In the genomic region with DNA sequence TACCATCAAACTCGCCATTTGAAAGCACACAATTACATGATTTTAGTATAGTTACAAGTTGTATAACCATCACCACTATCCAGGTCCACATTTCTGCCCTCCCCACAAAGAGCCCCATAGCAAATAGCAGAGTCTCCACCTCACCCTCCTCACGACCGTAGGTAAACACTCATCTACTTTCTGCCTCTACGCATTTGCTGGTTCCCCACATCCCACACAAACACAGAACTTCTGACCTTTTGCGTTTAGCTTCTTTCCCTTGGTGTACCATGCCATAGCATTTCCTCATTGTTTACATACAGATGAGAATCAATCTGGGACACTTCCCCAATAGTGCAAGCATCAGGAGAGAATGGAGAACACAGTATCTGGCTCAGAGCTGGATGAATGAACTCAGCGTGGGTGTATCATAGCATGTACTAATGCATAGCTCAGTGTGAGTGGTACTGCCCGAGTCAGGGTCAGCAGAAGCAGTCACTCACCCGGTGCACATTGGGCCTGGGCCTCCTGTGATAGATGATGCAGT, we compare ENCODE assay signal across 21 mouse cellular contexts.
DNase-seq lines count a peak whose midpoint lies in the region; ATAC-seq and TF ChIP-seq lines count a peak whose summit lies in the region.
"Had no signal": no experiment of that assay in that cellular context is flagged by ENCODE, and none has a peak within 500 bp of the region (broad histone marks: within the 10 kb centered on the region; RNA-seq: fewer than 3 reads in every experiment).

No protein-coding gene starts in this region.

- peak overlapping the region; percentile 89 for H3K27ac ChIP-seq in embryonic facial prominence, embryonic 10.5 days (replicated peaks)
- peak overlapping the region; percentile 87 for H3K27ac ChIP-seq in embryonic facial prominence, embryonic 14.5 days (replicated peaks; ENCODE audit: low read depth, low read length)
- H3K27ac ChIP-seq in limb, embryonic 15.5 days = peak overlapping the region; percentile 33
- H3K27ac ChIP-seq in heart, embryonic 10.5 days = no peak overlapping the region
- H3K27ac ChIP-seq in intestine, postnatal 0 days (ENCODE audit: low read depth, low read length) = no peak overlapping the region
- H3K27ac ChIP-seq: forebrain, embryonic 12.5 days; heart, embryonic 15.5 days; hindbrain, embryonic 12.5 days; midbrain, embryonic 10.5 days; stomach, postnatal 0 days had no signal

- peaks cover 40% of the 10 kb centered on the region for H3K4me1 ChIP-seq in embryonic facial prominence, embryonic 10.5 days
- peaks cover 23% of the 10 kb centered on the region; the same call in 1 of the 2 replicates for H3K4me1 ChIP-seq in embryonic facial prominence, embryonic 14.5 days (ENCODE audit: control insufficient read depth, insufficient read depth, low read length)
- peaks cover 20% of the 10 kb centered on the region for H3K4me1 ChIP-seq in limb, embryonic 15.5 days
- H3K4me1 ChIP-seq in heart, embryonic 10.5 days = no peaks in the 10 kb centered on the region
- no peaks in the 10 kb centered on the region for H3K4me1 ChIP-seq in intestine, postnatal 0 days (replicated peaks; ENCODE audit: control insufficient read depth, insufficient read depth, low read length)
- H3K4me1 ChIP-seq: heart, embryonic 15.5 days had no signal

- H3K4me3 ChIP-seq in embryonic facial prominence, embryonic 10.5 days = no peak overlapping the region
- H3K4me3 ChIP-seq in embryonic facial prominence, embryonic 14.5 days (ENCODE audit: low read depth, low read length) = no peak overlapping the region
- no peak overlapping the region for H3K4me3 ChIP-seq in limb, embryonic 15.5 days
- H3K4me3 ChIP-seq in heart, embryonic 10.5 days = no peak overlapping the region
- H3K4me3 ChIP-seq in intestine, postnatal 0 days (ENCODE audit: low read depth, low read length) = no peak overlapping the region
- H3K4me3 ChIP-seq: forebrain, embryonic 12.5 days; heart, embryonic 15.5 days; hindbrain, embryonic 12.5 days; midbrain, embryonic 10.5 days had no signal

- peak; percentile 17 to 43 for DNase-seq in lung, adult 18-20 months
- DNase-seq in lung, postnatal 10 days = no peak
- DNase-seq in embryonic facial prominence, embryonic 10.5 days (ENCODE audit: low spot score) = no peak
- DNase-seq in embryonic facial prominence, embryonic 14.5 days (ENCODE audit: low spot score) = no peak
- no peak for DNase-seq in gastrocnemius, postnatal 25 days
- no peak for DNase-seq in heart, embryonic 10.5 days (ENCODE audit: low spot score)
- DNase-seq: adrenal gland, postnatal 14 days; cerebellum, postnatal 10 days; gastrocnemius, postnatal 10 days; heart, adult 18-20 months; kidney, adult 9 months; kidney, postnatal 25 days; retina, postnatal 1 day had no signal

- WGBS in embryonic facial prominence, embryonic 10.5 days = 87% methylated on average over 8 of the region's 8 CpGs
- WGBS in embryonic facial prominence, embryonic 14.5 days = 66% methylated on average over 8 of the region's 8 CpGs
- 66% methylated on average over 8 of the region's 8 CpGs for WGBS in limb, embryonic 15.5 days
- 86% methylated on average over 8 of the region's 8 CpGs for WGBS in heart, embryonic 10.5 days
- WGBS in intestine, postnatal 0 days = 70% methylated on average over 8 of the region's 8 CpGs

- no peak for ATAC-seq in embryonic facial prominence, embryonic 14.5 days (ENCODE audit: low read depth)
- ATAC-seq in limb, embryonic 15.5 days (ENCODE audit: insufficient number of reproducible peaks, low FRiP score, low TSS enrichment, low read depth) = no peak
- ATAC-seq in intestine, postnatal 0 days = no peak

- no peaks in the 10 kb centered on the region for H3K9me3 ChIP-seq in embryonic facial prominence, embryonic 10.5 days
- H3K9me3 ChIP-seq in embryonic facial prominence, embryonic 14.5 days (ENCODE audit: control insufficient read depth, low read length) = no peaks in the 10 kb centered on the region
- no peaks in the 10 kb centered on the region for H3K9me3 ChIP-seq in limb, embryonic 15.5 days
- H3K9me3 ChIP-seq in heart, embryonic 10.5 days = no peaks in the 10 kb centered on the region
- H3K9me3 ChIP-seq in intestine, postnatal 0 days (ENCODE audit: control insufficient read depth) = no peaks in the 10 kb centered on the region
- H3K9me3 ChIP-seq: forebrain, embryonic 12.5 days; heart, embryonic 15.5 days; hindbrain, embryonic 12.5 days; midbrain, embryonic 10.5 days had no signal

- H3K4me2 ChIP-seq in embryonic facial prominence, embryonic 14.5 days (ENCODE audit: low read depth, low read length) = no peak overlapping the region; the same call in 1 of the 2 replicates
- no peak overlapping the region for H3K4me2 ChIP-seq in limb, embryonic 15.5 days
- no peak overlapping the region for H3K4me2 ChIP-seq in intestine, postnatal 0 days (replicated peaks; ENCODE audit: low read depth)
- H3K4me2 ChIP-seq: forebrain, embryonic 12.5 days; heart, embryonic 15.5 days; hindbrain, embryonic 12.5 days had no signal

- no peaks in the 10 kb centered on the region for H3K36me3 ChIP-seq in embryonic facial prominence, embryonic 10.5 days (replicated peaks)
- H3K36me3 ChIP-seq in embryonic facial prominence, embryonic 14.5 days (ENCODE audit: control insufficient read depth, insufficient read depth, low read length) = no peaks in the 10 kb centered on the region
- no peaks in the 10 kb centered on the region for H3K36me3 ChIP-seq in limb, embryonic 15.5 days
- no peaks in the 10 kb centered on the region for H3K36me3 ChIP-seq in heart, embryonic 10.5 days
- H3K36me3 ChIP-seq in intestine, postnatal 0 days (ENCODE audit: control insufficient read depth, insufficient read depth) = no peaks in the 10 kb centered on the region
- H3K36me3 ChIP-seq: forebrain, embryonic 12.5 days; heart, embryonic 15.5 days; hindbrain, embryonic 12.5 days; midbrain, embryonic 10.5 days had no signal

- no peak for TF ChIP-seq CTCF in intestine, postnatal 0 days (IDR thresholded peaks at IDR 0.05; ENCODE audit: low read depth)

- no peaks in the 10 kb centered on the region for H3K27me3 ChIP-seq in embryonic facial prominence, embryonic 10.5 days (replicated peaks; ENCODE audit: low read depth, poor library complexity, severe bottlenecking)
- H3K27me3 ChIP-seq in embryonic facial prominence, embryonic 14.5 days (replicated peaks; ENCODE audit: control insufficient read depth, insufficient read depth, low read length) = no peaks in the 10 kb centered on the region
- H3K27me3 ChIP-seq in limb, embryonic 15.5 days = no peaks in the 10 kb centered on the region
- H3K27me3 ChIP-seq in heart, embryonic 10.5 days (ENCODE audit: insufficient read depth, poor library complexity, severe bottlenecking) = 0 out of 2 replicates have a peak, but pooled peaks cover 3% of the 10 kb centered on the region
- H3K27me3 ChIP-seq in intestine, postnatal 0 days (replicated peaks; ENCODE audit: control insufficient read depth, insufficient read depth, low read length) = no peaks in the 10 kb centered on the region
- H3K27me3 ChIP-seq: CH12.LX; forebrain, embryonic 12.5 days; heart, embryonic 15.5 days; hindbrain, embryonic 12.5 days had no signal

- H3K9ac ChIP-seq in embryonic facial prominence, embryonic 14.5 days (ENCODE audit: low read depth, low read length) = no peak overlapping the region
- no peak overlapping the region for H3K9ac ChIP-seq in limb, embryonic 15.5 days
- no peak overlapping the region for H3K9ac ChIP-seq in intestine, postnatal 0 days (ENCODE audit: low read depth, low read length)
- H3K9ac ChIP-seq: forebrain, embryonic 12.5 days; heart, embryonic 15.5 days; hindbrain, embryonic 12.5 days had no signal

Comparison
In these comparisons a context has a peak if more than half of its experiments do, and no peak if none do; other contexts are left out.
1. DNase-seq: peak in lung, adult 18-20 months (2 of 2); none in lung, postnatal 10 days (single experiment), embryonic facial prominence, embryonic 10.5 days (single experiment), embryonic facial prominence, embryonic 14.5 days (single experiment), gastrocnemius, postnatal 25 days (single experiment) and heart, embryonic 10.5 days (single experiment).
2. H3K27ac ChIP-seq: peak in embryonic facial prominence, embryonic 10.5 days (single experiment), embryonic facial prominence, embryonic 14.5 days (single experiment) and limb, embryonic 15.5 days (single experiment); none in heart, embryonic 10.5 days (single experiment) and intestine, postnatal 0 days (single experiment).